19 mouse cellular contexts compared by ENCODE assay signal in the genomic region with DNA sequence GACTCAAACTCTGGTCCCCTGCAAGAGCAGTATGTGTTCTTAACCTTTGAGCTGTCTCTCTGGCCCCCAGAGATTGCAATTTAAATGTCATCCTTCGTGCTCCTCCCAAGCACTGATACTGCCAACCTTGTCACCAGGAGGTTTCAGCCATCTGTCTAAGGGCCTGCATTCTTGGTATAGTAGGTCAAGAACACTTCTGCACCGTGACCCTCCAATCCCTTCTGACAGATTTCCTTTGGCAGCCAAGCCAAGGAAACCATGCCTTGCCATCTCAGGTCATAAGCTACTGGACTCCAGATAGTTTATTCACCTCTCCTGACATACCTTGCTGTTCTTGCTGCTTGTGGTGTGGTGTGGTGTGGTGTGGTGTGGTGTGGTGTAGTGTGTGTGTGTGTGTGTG.
DNase-seq lines count a peak whose midpoint lies in the region; TF ChIP-seq lines count a peak whose summit lies in the region.
"Had no signal": no experiment of that assay in that cellular context is flagged by ENCODE, and none has a peak within 500 bp of the region (broad histone marks: within the 10 kb centered on the region; RNA-seq: fewer than 3 reads in every experiment).

No protein-coding gene starts in this region.

- no peak overlapping the region for H3K27ac ChIP-seq in left cerebral cortex, adult 2 months
- H3K27ac ChIP-seq: embryonic facial prominence, embryonic 12.5 days; lung, embryonic 15.5 days; stomach, postnatal 0 days had no signal

- TF ChIP-seq CTCF in left cerebral cortex, adult 2 months (IDR thresholded peaks at IDR 0.05): no peak

- no peak overlapping the region for H3K4me3 ChIP-seq in left cerebral cortex, adult 2 months
- H3K4me3 ChIP-seq: embryonic facial prominence, embryonic 12.5 days; limb, embryonic 12.5 days; lung, embryonic 15.5 days had no signal

- intact Hi-C loops in left cerebral cortex, postnatal 4 days (cut with DNase I): no loop called here
- intact Hi-C loops in left cerebral cortex, adult 2 months (cut with DNase I): no loop called here

- peak; percentile 34 for DNase-seq in cerebellum, adult 11-12 months
- DNase-seq in cerebellum, adult 8-10 months: no peak
- DNase-seq in left cerebral cortex, postnatal 4 days: peak; percentile 38
- DNase-seq in left cerebral cortex, adult 2 months (ENCODE audit: extremely low spot score in 1 of 2, low spot score in 2 of 2): no peak
- peak; percentile 49 for DNase-seq in cerebellum, adult 9-10 months
- DNase-seq in cerebellum, postnatal 36 days: peak; percentile 38 to 40
- DNase-seq in lung, postnatal 25 days (ENCODE audit: low spot score): no peak
- DNase-seq: adrenal gland, adult 8-10 months; heart, postnatal 14 days; kidney, adult 8-10 months; kidney, postnatal 14 days; layer of hippocampus, adult 9-11 months; lung, postnatal 36 days; right cerebral cortex, postnatal 25 days; thymus, postnatal 4 days had no signal

Comparison
In these comparisons a context has a peak if more than half of its experiments do, and no peak if none do; other contexts are left out.
1. DNase-seq: peak in cerebellum, adult 11-12 months (single experiment), left cerebral cortex, postnatal 4 days (single experiment), cerebellum, adult 9-10 months (single experiment) and cerebellum, postnatal 36 days (2 of 2); none in cerebellum, adult 8-10 months (single experiment), left cerebral cortex, adult 2 months (0 of 2) and lung, postnatal 25 days (single experiment).